In the genomic region with DNA sequence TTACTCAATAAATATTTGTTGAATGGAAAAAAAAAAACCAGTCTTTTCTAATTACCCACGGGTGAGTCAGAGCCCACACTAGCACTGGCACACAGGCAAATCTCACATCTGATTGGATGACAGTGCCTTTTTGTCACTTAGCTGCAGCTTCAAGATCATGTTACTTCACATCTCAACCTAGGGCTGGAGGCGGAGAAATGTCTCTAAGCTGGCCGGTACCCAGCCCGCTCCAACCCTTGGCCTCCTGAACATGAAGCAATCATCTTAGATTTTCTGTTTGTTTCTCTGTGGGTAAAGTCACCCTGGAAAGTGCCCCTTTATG, we compare ENCODE assay signal across 14 mouse cellular contexts.
DNase-seq lines count a peak whose midpoint lies in the region; ATAC-seq and TF ChIP-seq lines count a peak whose summit lies in the region.
"Had no signal": no experiment of that assay in that cellular context is flagged by ENCODE, and none has a peak within 500 bp of the region (broad histone marks: within the 10 kb centered on the region; RNA-seq: fewer than 3 reads in every experiment).

No protein-coding gene starts in this region.

- no peaks in the 10 kb centered on the region for H3K79me3 ChIP-seq in C2C12 (ENCODE audit: low read depth)

- no peak overlapping the region for H3K27ac ChIP-seq in heart, embryonic 11.5 days (ENCODE audit: low read depth, low read length)
- H3K27ac ChIP-seq in lung, postnatal 0 days (ENCODE audit: low read length): no peak overlapping the region; the same call in 1 of the 2 replicates
- no peak overlapping the region for H3K27ac ChIP-seq in intestine, embryonic 15.5 days
- H3K27ac ChIP-seq: limb, embryonic 13.5 days had no signal

- ATAC-seq in heart, embryonic 11.5 days (replicated peaks; ENCODE audit: insufficient number of reproducible peaks, low FRiP score, low TSS enrichment): no peak
- peak; percentile 95 for ATAC-seq in lung, postnatal 0 days
- ATAC-seq in intestine, embryonic 15.5 days: no peak

- no peaks in the 10 kb centered on the region for H3K9me3 ChIP-seq in heart, embryonic 11.5 days (replicated peaks; ENCODE audit: control insufficient read depth, low read length)
- H3K9me3 ChIP-seq in lung, postnatal 0 days (ENCODE audit: low read length): no peaks in the 10 kb centered on the region
- no peaks in the 10 kb centered on the region for H3K9me3 ChIP-seq in intestine, embryonic 15.5 days
- H3K9me3 ChIP-seq: G1E; limb, embryonic 13.5 days had no signal

- no peak for TF ChIP-seq CTCF in C2C12 (IDR thresholded peaks at IDR 0.05; ENCODE audit: control insufficient read depth, insufficient read depth, insufficient read length)
- no peak for TF ChIP-seq CTCF in lung, postnatal 0 days (IDR thresholded peaks at IDR 0.05)

- no peak overlapping the region for H3K9ac ChIP-seq in heart, embryonic 11.5 days (ENCODE audit: low read depth, low read length)
- H3K9ac ChIP-seq in lung, postnatal 0 days (replicated peaks; ENCODE audit: low read depth): no peak overlapping the region
- H3K9ac ChIP-seq in intestine, embryonic 15.5 days: no peak overlapping the region
- H3K9ac ChIP-seq: limb, embryonic 13.5 days had no signal

- H3K27me3 ChIP-seq in heart, embryonic 11.5 days (ENCODE audit: control insufficient read depth, insufficient read depth, low read length): no peaks in the 10 kb centered on the region
- no peaks in the 10 kb centered on the region for H3K27me3 ChIP-seq in C2C12 (ENCODE audit: control insufficient read depth, insufficient read depth, insufficient read length)
- no peaks in the 10 kb centered on the region for H3K27me3 ChIP-seq in lung, postnatal 0 days (replicated peaks; ENCODE audit: insufficient read depth, low read length)
- H3K27me3 ChIP-seq in intestine, embryonic 15.5 days (replicated peaks): no peaks in the 10 kb centered on the region
- H3K27me3 ChIP-seq: limb, embryonic 13.5 days had no signal

- no peaks in the 10 kb centered on the region for H3K79me2 ChIP-seq in C2C12 (ENCODE audit: control insufficient read depth, insufficient read depth)

- H3ac ChIP-seq in C2C12 (ENCODE audit: control insufficient read depth, insufficient read length, low read depth): no peak overlapping the region

- H3K4me2 ChIP-seq in heart, embryonic 11.5 days: no peak overlapping the region
- no peak overlapping the region for H3K4me2 ChIP-seq in lung, postnatal 0 days (replicated peaks; ENCODE audit: low read depth, low read length)
- no peak overlapping the region for H3K4me2 ChIP-seq in intestine, embryonic 15.5 days (replicated peaks)
- H3K4me2 ChIP-seq: limb, embryonic 13.5 days had no signal

- H3K4me1 ChIP-seq in heart, embryonic 11.5 days (ENCODE audit: control insufficient read depth, insufficient read depth, low read length): 0 out of 2 replicates have a peak, but pooled peaks cover 4% of the 10 kb centered on the region
- H3K4me1 ChIP-seq in lung, postnatal 0 days (ENCODE audit: insufficient read depth, low read depth, low read length): no peaks in the 10 kb centered on the region
- no peaks in the 10 kb centered on the region for H3K4me1 ChIP-seq in intestine, embryonic 15.5 days (replicated peaks)
- H3K4me1 ChIP-seq: limb, embryonic 13.5 days had no signal

- peaks cover 23% of the 10 kb centered on the region for H3K36me3 ChIP-seq in heart, embryonic 11.5 days (ENCODE audit: control insufficient read depth, insufficient read depth, low read length)
- H3K36me3 ChIP-seq in C2C12 (ENCODE audit: control insufficient read depth, insufficient read depth): peaks cover 71% of the 10 kb centered on the region
- H3K36me3 ChIP-seq in lung, postnatal 0 days (ENCODE audit: insufficient read depth, low read length): peaks cover 3% of the 10 kb centered on the region; the same call in 1 of the 2 replicates
- peaks cover 39% of the 10 kb centered on the region for H3K36me3 ChIP-seq in intestine, embryonic 15.5 days
- H3K36me3 ChIP-seq: G1E had no signal

- peak; percentile 9 to 21 for DNase-seq in heart, adult 9 months (ENCODE audit: low spot score in 2 of 2)
- peak; percentile 18 for DNase-seq in adrenal gland, postnatal 25 days
- DNase-seq in lung, postnatal 0 days (ENCODE audit: low spot score): peak; percentile 93
- DNase-seq in gastrocnemius, adult 8-10 months (ENCODE audit: low spot score in 2 of 2): no peak
- DNase-seq in spleen, postnatal 14 days (ENCODE audit: low spot score in 2 of 2): no peak
- DNase-seq: gastrocnemius, postnatal 14 days; kidney, postnatal 36 days; right cerebral cortex, adult 18-20 months; thymus, adult 18-20 months had no signal

- H3K4me3 ChIP-seq in heart, embryonic 11.5 days (ENCODE audit: low read depth, low read length): no peak overlapping the region
- H3K4me3 ChIP-seq in C2C12 (ENCODE audit: insufficient read depth, poor library complexity, severe bottlenecking): no peak overlapping the region
- no peak overlapping the region for H3K4me3 ChIP-seq in lung, postnatal 0 days (ENCODE audit: low read depth, low read length)
- H3K4me3 ChIP-seq in intestine, embryonic 15.5 days (replicated peaks): no peak overlapping the region
- H3K4me3 ChIP-seq: limb, embryonic 13.5 days had no signal

- TF ChIP-seq EP300 in lung, postnatal 0 days (IDR thresholded peaks at IDR 0.05): no peak; the same call in 1 of the 2 replicates

- WGBS in heart, embryonic 11.5 days (ENCODE audit: insufficient replicate concordance): 53% methylated on average over 4 of the region's 4 CpGs
- 36% methylated on average over 4 of the region's 4 CpGs for whole genome bisulfite sequencing in lung, postnatal 0 days
- WGBS in intestine, embryonic 15.5 days: 65% methylated on average over 4 of the region's 4 CpGs

TF ChIP-seq in C2C12, 6 proteins besides CTCF, POLR2A, EP300 and RAD21:
- peak; percentile 74 for TF ChIP-seq CEBPB (IDR thresholded peaks at IDR 0.05; ENCODE audit: low read depth)
- no peak for TF ChIP-seq MAX (IDR thresholded peaks at IDR 0.05)
- TF ChIP-seq FOSL1 (IDR thresholded peaks at IDR 0.05; ENCODE audit: insufficient read depth, low read length, poor library complexity, severe bottlenecking): peak; percentile 35
TF ChIP-seq in C2C12: peak in this region for 2.

Comparison
In these comparisons a context has a peak if more than half of its experiments do, and no peak if none do; other contexts are left out.
1. DNase-seq: peak in heart, adult 9 months (2 of 2), adrenal gland, postnatal 25 days (single experiment) and lung, postnatal 0 days (single experiment); none in gastrocnemius, adult 8-10 months (0 of 2) and spleen, postnatal 14 days (0 of 2).